Mouse (Mus musculus): ENCODE data around the gene Ccdc13.

The Ccdc13 gene

GRCm38 (mm10) chr9:121807546-121807945 lies 31.7 kb downstream of the Ccdc13 start:
- no peak for DNase-seq (ENCODE audit: low spot score in 2 of 2)

- DNase-seq (ENCODE audit: low spot score in 2 of 2): no peak
Measured at GRCm38 (mm10) chr9:121802747-121803146, 36.5 kb downstream of the Ccdc13 start.

GRCm38 (mm10) chr9:121798887-121799520 lies 40.3 kb downstream of the Ccdc13 start:
- DNase-seq (ENCODE audit: low spot score in 2 of 2): no peak

- DNase-seq (ENCODE audit: low spot score in 2 of 2): no peak
Measured at GRCm38 (mm10) chr9:121797722-121798121, 41.5 kb downstream of the Ccdc13 start.

- no peak for DNase-seq (ENCODE audit: low spot score in 2 of 2)
Measured at GRCm38 (mm10) chr9:121794972-121795539, 44.2 kb downstream of the Ccdc13 start.

- DNase-seq (ENCODE audit: low spot score in 2 of 2): no peak
Measured at GRCm38 (mm10) chr9:121791757-121792521, 47.3 kb downstream of the Ccdc13 start, which contains the start of gene Hhatl. Gene Hhatl, minus strand, starts transcription at chr9:121792507.

- DNase-seq (ENCODE audit: low spot score in 2 of 2): no peak
Measured at GRCm38 (mm10) chr9:121791206-121791605, 48.1 kb downstream of the Ccdc13 start.

GRCm38 (mm10) chr9:121786359-121786758 lies 52.9 kb downstream of the Ccdc13 start:
- no peak for DNase-seq (ENCODE audit: low spot score in 2 of 2)

- DNase-seq (ENCODE audit: low spot score in 2 of 2): no peak
Measured at GRCm38 (mm10) chr9:121785261-121785660, 54.0 kb downstream of the Ccdc13 start.

GRCm38 (mm10) chr9:121784801-121785200 lies 54.5 kb downstream of the Ccdc13 start:
- DNase-seq (ENCODE audit: low spot score in 2 of 2): no peak

GRCm38 (mm10) chr9:121778066-121778624 lies 61.1 kb downstream of the Ccdc13 start:
- no peak for DNase-seq (ENCODE audit: low spot score in 2 of 2)

GRCm38 (mm10) chr9:121777484-121778065 lies 61.7 kb downstream of the Ccdc13 start, which contains the start of gene Klhl40:
Gene Klhl40, plus strand, starts transcription at chr9:121777607.
- no peak for DNase-seq (ENCODE audit: low spot score in 2 of 2)

GRCm38 (mm10) chr9:121776511-121776910 lies 62.8 kb downstream of the Ccdc13 start:
- DNase-seq (ENCODE audit: low spot score in 2 of 2): no peak

- no peak for DNase-seq (ENCODE audit: low spot score in 2 of 2)
Measured at GRCm38 (mm10) chr9:121775951-121776350, 63.3 kb downstream of the Ccdc13 start.

GRCm38 (mm10) chr9:121772412-121772811 lies 66.8 kb downstream of the Ccdc13 start:
- DNase-seq (ENCODE audit: low spot score in 2 of 2): no peak

- DNase-seq (ENCODE audit: low spot score in 2 of 2): no peak
Measured at GRCm38 (mm10) chr9:121765166-121765855, 74.0 kb downstream of the Ccdc13 start.

- DNase-seq (ENCODE audit: low spot score in 2 of 2): no peak
Measured at GRCm38 (mm10) chr9:121763716-121764115, 75.5 kb downstream of the Ccdc13 start.

- no peak for DNase-seq (ENCODE audit: low spot score in 2 of 2)
Measured at GRCm38 (mm10) chr9:121762761-121763160, 76.5 kb downstream of the Ccdc13 start.

- no peak for DNase-seq (ENCODE audit: low spot score in 2 of 2)
Measured at GRCm38 (mm10) chr9:121762248-121762647, 77.0 kb downstream of the Ccdc13 start.

GRCm38 (mm10) chr9:121761787-121762186 lies 77.5 kb downstream of the Ccdc13 start:
- no peak for DNase-seq (ENCODE audit: low spot score in 2 of 2)

GRCm38 (mm10) chr9:121761091-121761665 lies 78.1 kb downstream of the Ccdc13 start:
- DNase-seq (ENCODE audit: low spot score in 2 of 2): no peak

Measured in natural killer cell, adult 2 months (primary cell).